Mouse (Mus musculus) urinary bladder, postnatal 4 days (tissue): Measurements from ENCODE around the gene Gpr55.

Source experiments
- DNase-seq, 2 experiments: peaks; one replicate each; pipeline ENCODE4 v3.0.0; 2021 to 2022; ENCODE audit warnings: low spot score in 2 of 2

Gene Gpr55

DNA sequence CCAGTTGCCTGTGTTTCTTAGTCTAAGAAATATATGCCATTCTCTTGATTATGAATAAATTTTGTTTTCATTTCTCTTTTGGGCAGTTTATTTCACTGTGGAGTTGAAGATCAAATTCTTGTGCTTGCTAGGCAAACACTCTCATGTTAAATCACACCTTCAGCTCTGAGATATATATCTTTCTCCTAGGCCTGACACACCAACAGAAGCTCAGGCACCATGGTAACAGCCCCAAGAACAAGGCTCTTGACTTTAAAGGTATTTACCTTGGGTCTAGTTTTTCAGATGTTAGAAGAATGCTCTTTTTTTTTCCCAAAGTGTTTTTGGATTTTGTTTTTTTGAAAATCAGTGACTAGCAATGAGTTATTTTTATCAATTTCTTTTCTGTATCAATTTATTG is 44.9 kb downstream of the Gpr55 start:
- no peak for DNase-seq

DNA sequence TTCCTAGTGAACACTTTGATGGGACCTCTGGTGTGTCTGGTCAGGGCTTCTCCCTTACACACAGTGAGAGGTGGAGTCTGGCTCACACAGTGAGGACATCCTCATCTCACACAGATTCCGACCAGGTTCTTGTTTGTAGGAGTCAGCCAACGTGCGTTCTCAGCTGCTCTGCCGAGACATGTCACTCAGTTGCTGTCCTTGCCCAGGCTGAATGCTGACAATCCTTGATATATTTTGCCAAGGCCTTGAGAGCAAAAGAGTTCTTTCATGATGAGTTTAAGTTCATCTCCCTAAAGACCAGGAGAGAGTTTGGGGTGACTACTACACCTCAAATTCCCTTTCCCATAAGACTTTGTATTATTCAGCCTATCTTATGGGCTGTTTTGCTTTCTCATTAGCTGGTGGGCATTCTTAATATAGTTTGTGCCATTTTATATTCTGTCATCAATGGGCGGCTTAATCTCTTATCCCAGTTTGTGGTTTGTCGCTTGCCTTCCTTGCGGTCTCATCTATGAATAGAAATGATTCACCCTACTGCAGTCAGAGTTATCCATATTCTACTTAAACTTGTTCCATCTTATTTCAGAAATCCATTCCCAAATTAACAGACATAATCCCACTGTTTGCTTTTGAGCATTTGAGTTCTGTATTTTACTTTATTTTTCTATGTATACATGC is 47.6 kb downstream of the Gpr55 start:
- no peak for DNase-seq

DNA sequence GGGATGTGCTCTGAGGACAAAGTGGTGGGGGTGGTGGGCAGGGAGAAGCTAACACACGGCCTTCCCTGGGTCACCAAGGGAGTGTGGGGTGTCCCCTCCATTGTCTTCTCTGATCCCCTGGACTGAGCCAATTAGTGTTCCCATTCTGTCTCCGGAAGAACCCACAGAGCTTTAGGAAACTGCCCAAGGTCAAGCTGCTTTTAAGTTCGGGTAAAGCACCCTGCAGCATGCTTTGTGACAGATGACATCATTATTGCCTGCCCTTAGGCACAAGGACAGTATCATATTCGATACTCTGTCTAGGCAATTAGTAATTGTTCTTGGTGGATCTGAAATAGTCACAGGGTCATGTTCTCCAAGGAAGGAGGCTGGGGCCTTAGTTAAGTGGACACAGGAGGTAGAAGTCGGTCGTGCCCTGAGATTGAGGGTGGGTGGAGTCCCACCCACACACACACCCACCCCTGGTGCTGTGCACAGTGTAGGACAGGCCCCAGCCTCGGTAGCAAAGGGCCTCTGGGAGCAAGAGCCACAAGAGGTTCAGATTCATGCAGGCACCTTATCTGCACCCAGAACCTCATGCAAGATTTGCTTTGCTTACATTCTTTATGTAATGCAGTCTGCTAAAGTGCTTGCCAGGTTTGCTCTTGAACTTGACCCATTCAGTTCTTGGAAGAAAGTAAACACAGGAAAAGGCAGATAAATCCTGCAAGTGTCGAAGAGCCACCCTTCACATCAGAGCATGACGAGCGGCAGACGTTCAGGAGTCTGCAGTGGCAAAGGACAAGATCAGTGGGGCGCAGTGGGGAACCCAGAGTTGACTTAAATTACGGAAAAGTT is 51.8 kb downstream of the Gpr55 start:
- no peak for DNase-seq

- DNase-seq: no peak
Observed at GRCm38 (mm10) chr1:85906892-85907291, 53.9 kb downstream of the Gpr55 start.

DNA sequence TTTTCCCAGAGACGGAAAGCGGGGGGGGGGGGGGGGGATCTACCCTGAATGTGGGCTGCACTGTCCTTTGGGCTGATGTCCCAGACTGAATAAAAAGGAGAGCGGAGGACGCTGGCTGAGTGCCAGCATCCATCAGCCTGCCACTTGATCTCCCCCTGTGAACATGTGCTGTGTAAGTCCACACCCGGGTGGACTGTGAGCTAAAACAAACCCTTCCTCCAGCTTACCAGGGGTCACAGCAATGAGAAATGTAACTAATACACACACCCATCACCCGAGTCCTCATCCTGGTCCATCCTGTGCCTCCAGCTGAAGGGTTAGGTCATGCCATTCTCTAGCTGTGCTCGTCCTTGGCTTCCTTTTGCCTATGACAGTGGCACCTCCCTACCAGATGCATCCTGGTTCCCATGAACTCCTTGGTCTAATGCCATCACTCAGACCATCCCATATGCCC is 58.7 kb downstream of the Gpr55 start:
- DNase-seq: no peak

- no peak for DNase-seq
Observed at GRCm38 (mm10) chr1:85901516-85902107, 59.2 kb downstream of the Gpr55 start.

GRCm38 (mm10) chr1:85900521-85901333 is 60.1 kb downstream of the Gpr55 start:
- DNase-seq: no peak

GRCm38 (mm10) chr1:85899388-85899761 is 61.4 kb downstream of the Gpr55 start:
- DNase-seq: no peak

GRCm38 (mm10) chr1:85898761-85899387 is 61.9 kb downstream of the Gpr55 start:
- no peak for DNase-seq

- DNase-seq: no peak
Observed at GRCm38 (mm10) chr1:85897901-85898760, 62.7 kb downstream of the Gpr55 start.

DNA sequence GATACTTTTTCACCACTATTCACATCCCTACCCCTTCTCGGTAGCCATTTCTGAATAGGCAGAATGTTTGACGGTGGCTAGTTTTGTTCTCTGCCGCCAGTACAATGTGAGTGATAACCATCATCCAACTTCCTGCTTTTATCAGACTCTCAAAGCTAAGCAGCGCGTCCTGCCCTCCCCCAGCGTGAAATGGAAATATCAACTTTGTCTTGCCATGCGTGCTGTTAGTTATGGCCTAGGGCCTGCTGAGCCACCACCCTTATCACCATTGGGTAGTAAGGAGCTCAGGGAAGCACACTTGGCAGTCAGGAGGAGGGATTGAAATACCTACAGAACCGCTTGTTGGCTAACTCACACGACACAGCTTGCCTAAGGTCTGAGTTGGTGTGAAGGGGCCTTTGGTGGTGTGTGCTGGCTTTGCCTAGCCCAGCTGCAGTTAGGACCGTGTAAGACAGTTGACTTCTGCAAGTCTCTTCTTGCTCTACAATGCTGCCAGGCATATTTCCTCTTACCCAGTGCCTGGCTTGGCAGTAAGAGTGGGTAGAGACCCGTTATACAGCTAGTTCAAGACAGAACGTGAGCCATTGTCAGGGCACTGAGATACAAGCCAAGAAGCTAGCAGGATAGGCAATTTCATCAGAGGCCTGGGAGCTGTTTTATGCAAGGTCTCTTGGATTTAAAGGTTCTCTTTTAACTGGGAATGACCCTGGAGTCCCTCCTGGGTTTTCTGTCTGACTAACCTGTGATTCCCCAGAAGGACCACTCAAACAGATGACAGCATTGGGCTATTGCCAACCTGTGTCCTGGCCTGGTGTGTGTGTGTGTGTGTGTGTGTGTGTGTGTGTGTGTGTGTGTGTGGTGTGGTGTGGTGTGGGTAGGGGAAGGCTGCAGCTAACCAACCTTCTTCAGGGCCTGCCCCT is 63.8 kb downstream of the Gpr55 start:
- no peak for DNase-seq

DNA sequence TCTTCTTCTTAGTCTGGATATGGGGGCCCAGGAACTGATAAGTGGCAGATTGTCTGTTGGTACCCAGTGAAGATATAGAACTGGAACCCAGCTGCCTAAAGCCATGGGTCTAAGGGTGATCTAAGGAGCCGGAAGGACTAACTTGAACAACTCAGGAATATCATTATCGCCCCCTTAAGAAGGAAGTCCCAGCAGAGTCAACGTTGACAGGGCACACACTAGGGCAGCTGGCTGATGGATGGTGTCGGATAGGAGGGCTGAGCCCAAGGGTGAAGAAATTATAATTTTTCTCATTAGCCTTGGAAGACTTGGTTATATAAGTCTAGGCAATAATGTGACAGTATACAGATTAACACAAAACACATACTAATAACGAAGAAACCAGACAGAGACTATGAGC is 64.7 kb downstream of the Gpr55 start:
- DNase-seq: no peak

DNA sequence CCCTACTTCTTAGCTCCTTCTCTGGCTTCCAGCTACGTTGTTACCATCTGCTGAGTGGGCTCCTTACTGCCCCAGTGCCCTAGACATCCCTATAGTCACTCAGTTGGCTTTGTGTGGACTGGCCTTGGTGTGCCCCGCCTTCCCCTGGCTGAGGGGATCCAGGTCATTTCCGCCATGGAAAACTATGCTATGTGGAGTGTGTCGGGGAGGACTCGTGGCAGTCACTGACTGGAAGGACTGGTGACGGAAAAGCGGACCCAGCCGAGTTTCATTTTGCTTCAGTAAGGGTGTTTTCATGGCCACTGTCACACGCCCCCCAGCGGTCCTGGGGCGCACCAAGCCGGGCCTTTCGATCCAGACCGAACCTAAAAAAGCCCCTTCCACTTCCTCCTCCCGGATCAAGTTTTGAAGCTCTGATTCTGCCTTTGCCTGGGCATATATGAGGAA is 65.4 kb downstream of the Gpr55 start:
- peak in 1 of 2 experiments; percentile 44 for DNase-seq

GRCm38 (mm10) chr1:85894748-85895360 is 66.0 kb downstream of the Gpr55 start:
- DNase-seq: peak in 1 of 2 experiments; percentile 30

DNA sequence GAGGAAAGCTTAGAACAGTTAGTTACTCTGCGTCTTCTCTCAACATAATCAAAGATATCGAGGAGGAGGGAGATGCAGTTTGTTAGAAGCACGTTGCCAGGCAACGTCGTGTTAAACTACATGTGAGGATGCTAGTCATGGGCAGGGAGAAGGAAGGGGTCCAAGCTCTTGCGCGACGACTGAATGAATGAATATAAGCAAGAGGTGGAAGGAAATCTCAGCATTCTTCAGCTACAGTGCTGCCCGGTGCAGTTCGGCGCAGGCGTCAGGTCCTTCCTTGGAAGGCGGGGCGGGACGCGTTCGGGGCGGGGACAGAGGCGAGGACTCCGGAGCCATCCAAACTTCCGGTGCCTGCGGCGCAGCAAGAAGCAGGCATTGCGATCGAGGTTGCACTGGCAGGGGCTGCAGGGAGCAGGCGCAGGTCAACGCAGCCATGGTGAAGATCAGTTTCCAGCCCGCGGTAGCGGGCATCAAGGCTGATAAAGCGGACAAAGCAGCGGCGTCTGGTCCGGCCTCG is 66.5 kb downstream of the Gpr55 start, which contains the start of gene Itm2c:
Gene Itm2c (plus strand): TSS at position 51 of the 517 bp plus-strand sequence.
- DNase-seq: peak; percentile 85 to 93
